11 mouse cellular contexts compared by ENCODE assay signal in the genomic region with DNA sequence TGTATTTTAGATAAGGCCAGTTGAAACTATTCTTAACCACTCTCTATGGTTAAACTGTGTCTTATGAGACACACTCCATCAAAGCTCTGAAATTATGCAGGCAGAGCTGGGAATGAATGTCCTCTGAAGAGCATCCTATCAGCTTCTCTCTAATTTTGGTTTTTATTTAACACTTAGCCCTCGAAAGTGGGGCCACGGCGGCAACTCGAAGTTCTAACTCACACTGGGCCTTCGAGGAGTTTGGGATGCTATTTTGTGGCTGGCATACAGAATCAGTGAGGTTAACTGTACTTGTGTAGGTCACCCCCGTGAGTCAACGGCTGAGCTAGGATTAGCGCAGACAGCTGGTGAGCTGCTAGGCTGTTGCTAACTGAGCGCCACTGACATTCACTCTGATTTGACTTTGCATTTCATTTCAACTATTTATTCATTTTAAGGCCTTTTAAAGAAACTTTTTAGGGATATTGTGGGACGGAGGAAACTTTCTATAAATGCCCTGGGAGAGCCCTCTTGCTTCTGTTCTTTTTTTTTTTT.
"Had no signal": no experiment of that assay in that cellular context is flagged by ENCODE, and none has a peak within 500 bp of the region (broad histone marks: within the 10 kb centered on the region; RNA-seq: fewer than 3 reads in every experiment).

No protein-coding gene starts in this region.

- DNase-seq: kidney, adult 2 months; kidney, postnatal 25 days; layer of hippocampus, adult 9-11 months; left cerebral cortex, postnatal 4 days; liver, postnatal 0 days; lung, embryonic 14.5 days; midbrain, embryonic 14.5 days; right cerebral cortex, postnatal 25 days; thymus, adult 2 months; thymus, postnatal 14 days; thymus, postnatal 4 days had no signal
